Mouse (Mus musculus): ENCODE results near the gene Ninj2.

DNA sequence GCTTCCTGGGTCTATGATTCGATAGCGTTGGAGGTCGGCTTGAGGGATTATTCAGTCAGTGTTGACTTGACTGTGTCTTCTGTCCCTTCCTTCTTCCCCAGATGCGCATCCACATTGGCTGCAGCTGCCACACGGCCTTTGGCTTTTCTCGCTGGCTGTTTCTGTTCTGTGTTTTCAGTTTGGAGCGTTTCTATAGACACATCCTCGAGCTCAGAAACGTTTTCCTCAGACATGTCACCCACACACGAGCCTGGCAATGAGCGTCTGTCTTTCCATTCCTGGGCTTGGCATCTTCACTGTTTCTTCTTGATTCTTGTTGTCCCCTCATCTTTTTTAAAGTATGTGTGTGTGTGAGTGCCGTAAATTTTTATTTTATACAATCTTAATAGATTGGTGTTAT, 8.1 kb downstream of the Ninj2 start:
- TF ChIP-seq CTCF (IDR thresholded peaks at IDR 0.05; ENCODE audit: low read depth) (no peak), EP300 (IDR thresholded peaks at IDR 0.05; ENCODE audit: low read depth) (no peak)

Measured in heart, postnatal 0 days (tissue).